Mouse (Mus musculus) hindbrain, postnatal 0 days (tissue): ENCODE results near the gene Snx22. TPM values are rescaled to one million over a fixed set of nuclear protein-coding genes. Genes with fewer than 3 reads are reported as not detected.

ENCODE experiments used
- ATAC-seq: fragments of 200-750 bp; cut with Nextera tagmentation; 2 replicates; pipeline ENCODE4 v1.8.0; 2017; ENCODE audit warnings: mild to moderate bottlenecking, moderate TSS enrichment, moderate library complexity
- DNase-seq: peaks from one replicate; pipeline ENCODE4 v3.0.0-alpha.2; 2015; ENCODE audit warnings: low spot score
- H3K27ac ChIP-seq: fragments of 300-500 bp; sonication (generic); 2 replicates; pipeline ENCODE4 v1.5.1; 2014; ENCODE audit warnings: mild to moderate bottlenecking
- H3K27me3 ChIP-seq: fragments of 300-500 bp; sonication (generic); 2 replicates; pipeline ENCODE4 v1.6.1; 2014; ENCODE audit warnings: low read length, mixed read lengths; ENCODE audit not compliant: insufficient read depth
- H3K36me3 ChIP-seq: fragments of 300-500 bp; sonication (generic); 2 replicates; pipeline ENCODE4 v1.6.1; 2014; ENCODE audit warnings: low read length, mixed read lengths; ENCODE audit not compliant: insufficient read depth
- H3K4me1 ChIP-seq: fragments of 300-500 bp; sonication (generic); 2 replicates; pipeline ENCODE4 v1.6.1; 2014; ENCODE audit warnings: antibody characterized with exemption, low read length, mixed read lengths; ENCODE audit not compliant: insufficient read depth
- H3K4me2 ChIP-seq: fragments of 300-500 bp; sonication (generic); 2 replicates; pipeline ENCODE4 v1.6.1; 2014; ENCODE audit warnings: low read depth, mild to moderate bottlenecking, low read length, moderate library complexity, mixed read lengths
- H3K4me3 ChIP-seq: fragments of 300-500 bp; sonication (generic); 2 replicates; pipeline ENCODE4 v1.5.1; 2014; ENCODE audit warnings: low read length
- H3K9ac ChIP-seq: fragments of 300-500 bp; sonication (generic); replicated peaks from 2 replicates; pipeline ENCODE4 v1.6.1; 2014; ENCODE audit warnings: mild to moderate bottlenecking, low read length, moderate library complexity, mixed read lengths
- H3K9me3 ChIP-seq: fragments of 300-500 bp; sonication (generic); 2 replicates; pipeline ENCODE4 v1.6.1; 2016; ENCODE audit warnings: low read length, mixed read lengths
- CTCF ChIP-seq: IDR thresholded peaks from 2 replicates; pipeline ENCODE4 v1.5.1; 2016; ENCODE audit warnings: antibody characterized with exemption, control low read depth, low read depth
- WGBS: fragments of 180-500 bp; shearing (Covaris S2); extraction: QIAGEN DNeasy Blood & Tissue Kit; methylation state at CpG from one replicate; pipeline ENCODE4 v1.1.7; 2014; 5-methylcytosine and 5-hydroxymethylcytosine counted together
- polyA plus RNA-seq: library from polyadenylated mRNA; unstranded; fragments of >200 nt; fragmentation: Nextera tagmentation; extraction: Ambion mirVana; gene quantifications from 2 replicates; pipeline ENCODE4 v1.2.1, GENCODE M21; 2015
- total RNA-seq: library from RNA; depleted of rRNA; stranded (reverse); fragments of >200 nt; gene quantifications from 2 replicates; pipeline ENCODE4 v1.2.3, GENCODE M21; 2014; rRNA removed

The Snx22 gene
- total and polyA plus RNA-seq, 2 experiments from 2014 or later, result 7.1 to 13.2 TPM

GRCm38 (mm10) chr9:66038082-66038481, 31.4 kb downstream of the Snx22 start:
- no peak overlapping the region for H3K4me3 ChIP-seq
- H3K4me2 ChIP-seq, result no peak overlapping the region
- no peak overlapping the region for H3K27ac ChIP-seq
- ATAC-seq, result no peak
- H3K4me1 ChIP-seq, result no peaks in the 10 kb centered on the region
- TF ChIP-seq CTCF, result no peak
- WGBS, result 90% methylated on average over 4 of the region's 4 CpGs
- no peak overlapping the region for H3K9ac ChIP-seq
- H3K9me3 ChIP-seq, result no peaks in the 10 kb centered on the region
- no peak for DNase-seq
- peaks cover 29% of the 10 kb centered on the region; the same call in 1 of the 2 replicates for H3K36me3 ChIP-seq
- H3K27me3 ChIP-seq, result no peaks in the 10 kb centered on the region

- DNase-seq (no peak), ATAC-seq (no peak)
- Histone ChIP-seq H3K9me3 (no peaks in the 10 kb centered on the region), H3K4me1 (no peaks in the 10 kb centered on the region), H3K4me2 (no peak overlapping the region), H3K36me3 (peaks cover 3% of the 10 kb centered on the region; the same call in 1 of the 2 replicates), H3K4me3 (no peak overlapping the region), H3K27ac (no peak overlapping the region), H3K27me3 (no peaks in the 10 kb centered on the region), H3K9ac (no peak overlapping the region)
- no peak for TF ChIP-seq CTCF
These were observed 48.9 kb downstream of the Snx22 start for GRCm38 (mm10) chr9:66020601-66021000.

Other genes starting within 250 kb of the Snx22 start
- 8.9 and 10.2 TPM in 2 replicates for gene Zfp609, start 242.2 kb downstream of the Snx22 start, total RNA-seq
- gene Zfp609, start 242.2 kb downstream of the Snx22 start, polyA plus RNA-seq, result 4.1 and 5.6 TPM in 2 replicates
- 14.0 and 15.6 TPM in 2 replicates for gene Pclaf, start 179.5 kb downstream of the Snx22 start, total RNA-seq
- 29.8 and 35.8 TPM in 2 replicates for gene Pclaf, start 179.5 kb downstream of the Snx22 start, polyA plus RNA-seq
- 15.6 and 25.7 TPM in 2 replicates for gene Trip4, start 160.9 kb downstream of the Snx22 start, total RNA-seq
- gene Trip4, start 160.9 kb downstream of the Snx22 start, polyA plus RNA-seq, result 23.8 and 23.9 TPM in 2 replicates
- gene Csnk1g1, start 160.8 kb downstream of the Snx22 start, total RNA-seq, result 23.1 and 28.9 TPM in 2 replicates
- 18.2 and 19.6 TPM in 2 replicates for gene Csnk1g1, start 160.8 kb downstream of the Snx22 start, polyA plus RNA-seq
- 223 and 263 TPM in 2 replicates for gene Ppib, start 9.5 kb downstream of the Snx22 start, total RNA-seq
- gene Ppib, start 9.5 kb downstream of the Snx22 start, polyA plus RNA-seq, result 395 and 408 TPM in 2 replicates
- 43.4 and 50.4 TPM in 2 replicates for gene Snx1, start 56.9 kb upstream of the Snx22 start, total RNA-seq
- 47.3 and 55.0 TPM in 2 replicates for gene Snx1, start 56.9 kb upstream of the Snx22 start, polyA plus RNA-seq
- 25.5 and 29.4 TPM in 2 replicates for gene Ciao2a, start 56.9 kb upstream of the Snx22 start, total RNA-seq
- 77.6 and 84.8 TPM in 2 replicates for gene Ciao2a, start 56.9 kb upstream of the Snx22 start, polyA plus RNA-seq
- 0.21 TPM in 1 of 2 replicates, not detected in the other for gene Dapk2, start 88.5 kb upstream of the Snx22 start, total RNA-seq
- gene Dapk2, start 88.5 kb upstream of the Snx22 start, polyA plus RNA-seq, result 0.55 and 0.58 TPM in 2 replicates